Mouse (Mus musculus): ENCODE results near the gene Pla2g4e. TPM values are rescaled to one million over a fixed set of nuclear protein-coding genes. Genes with fewer than 3 reads are reported as not detected.
"Not testable (repeated sequence)": the region's sequence is repeated elsewhere in the genome, so short reads cannot be mapped to it uniquely, and the experiment has no call there.

Gene Pla2g4e
- polyA plus RNA-seq, 1 experiment from 2014 or later, result 0.37 TPM

GRCm38 (mm10) chr2:120265523-120265922 is 20.4 kb upstream of the Pla2g4e start:
- Histone ChIP-seq H3K27me3 (no peaks in the 10 kb centered on the region), H3K27ac (no peak overlapping the region), H3K9ac (no peak overlapping the region), H3K4me2 (no peak overlapping the region), H3K4me1 (no peaks in the 10 kb centered on the region), H3K4me3 (no peak overlapping the region), H3K9me3 (no peaks in the 10 kb centered on the region), H3K36me3 (no peaks in the 10 kb centered on the region)
- WGBS, result 67% methylated on average over 6 of the region's 6 CpGs
- no peak for ATAC-seq (ENCODE audit: borderline replicate concordance, extremely low read depth, low FRiP score, low TSS enrichment)

- Histone ChIP-seq H3K27me3 (no peaks in the 10 kb centered on the region), H3K27ac (no peak overlapping the region), H3K36me3 (no peaks in the 10 kb centered on the region), H3K4me3 (no peak overlapping the region), H3K9ac (no peak overlapping the region), H3K4me1 (no peaks in the 10 kb centered on the region), H3K4me2 (no peak overlapping the region), H3K9me3 (no peaks in the 10 kb centered on the region)
- WGBS, result 56% methylated on average over 10 of the region's 10 CpGs
- no peak for ATAC-seq (ENCODE audit: borderline replicate concordance, extremely low read depth, low FRiP score, low TSS enrichment)
Measured at GRCm38 (mm10) chr2:120264858-120265257, 19.7 kb upstream of the Pla2g4e start.

DNA sequence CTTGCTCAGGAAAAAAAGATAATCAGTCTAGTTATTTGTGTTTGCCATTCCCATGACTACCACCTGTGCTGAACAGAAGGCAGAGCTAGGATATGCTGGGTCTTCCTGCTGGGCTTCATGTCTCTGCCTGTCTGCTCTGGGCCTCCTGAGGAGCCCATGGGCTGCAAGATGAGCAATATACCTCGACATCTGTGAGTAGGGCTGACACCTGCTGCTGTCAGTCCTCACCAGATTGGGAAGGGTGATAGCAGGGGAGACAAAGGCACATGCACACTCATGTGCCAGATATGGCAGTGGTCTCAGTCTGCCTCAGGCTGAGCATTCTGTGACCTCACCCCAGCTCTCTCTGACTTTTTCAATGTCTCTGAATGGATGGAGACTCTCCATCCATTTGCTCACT is 17.7 kb upstream of the Pla2g4e start:
- WGBS, result 14% methylated on average over 1 of the region's 1 CpGs
- no peaks in the 10 kb centered on the region for H3K9me3 ChIP-seq
- no peak overlapping the region for H3K4me2 ChIP-seq
- ATAC-seq (ENCODE audit: borderline replicate concordance, extremely low read depth, low FRiP score, low TSS enrichment), result no peak
- no peak overlapping the region for H3K9ac ChIP-seq
- no peak overlapping the region for H3K27ac ChIP-seq
- H3K36me3 ChIP-seq, result no peaks in the 10 kb centered on the region
- H3K27me3 ChIP-seq, result no peaks in the 10 kb centered on the region
- no peaks in the 10 kb centered on the region for H3K4me1 ChIP-seq
- no peak overlapping the region for H3K4me3 ChIP-seq

DNA sequence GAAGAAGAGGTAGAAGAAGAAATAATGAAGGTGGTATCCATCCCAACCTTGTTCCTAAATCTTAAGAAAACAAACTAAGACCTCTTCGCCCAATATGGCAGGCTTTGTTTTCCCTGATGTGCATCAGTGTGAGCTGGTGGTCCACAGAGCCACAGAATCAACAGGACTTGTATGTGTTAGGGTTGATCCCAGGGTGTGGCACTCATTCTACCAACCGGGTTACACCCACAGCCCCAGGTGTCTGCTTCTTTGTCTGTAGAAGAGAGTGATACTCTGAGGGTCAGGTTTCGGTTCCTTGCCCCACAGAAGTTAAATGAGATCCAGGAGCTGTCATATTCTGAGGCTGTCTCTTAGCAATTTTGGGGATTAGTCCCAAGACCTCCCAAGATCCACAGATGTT is 16.2 kb upstream of the Pla2g4e start:
- H3K9me3 ChIP-seq, result no peaks in the 10 kb centered on the region
- 67% methylated on average over 3 of the region's 3 CpGs for WGBS
- no peak for ATAC-seq (ENCODE audit: borderline replicate concordance, extremely low read depth, low FRiP score, low TSS enrichment)
- no peak overlapping the region for H3K4me2 ChIP-seq
- H3K36me3 ChIP-seq, result no peaks in the 10 kb centered on the region
- H3K4me3 ChIP-seq, result no peak overlapping the region
- no peaks in the 10 kb centered on the region for H3K4me1 ChIP-seq
- H3K27ac ChIP-seq, result no peak overlapping the region
- no peaks in the 10 kb centered on the region for H3K27me3 ChIP-seq
- no peak overlapping the region for H3K9ac ChIP-seq

- ATAC-seq (ENCODE audit: borderline replicate concordance, extremely low read depth, low FRiP score, low TSS enrichment), result no peak
- no peaks in the 10 kb centered on the region for H3K9me3 ChIP-seq
- no peak overlapping the region for H3K27ac ChIP-seq
- no peak overlapping the region for H3K4me2 ChIP-seq
- no peaks in the 10 kb centered on the region for H3K36me3 ChIP-seq
- no peaks in the 10 kb centered on the region for H3K4me1 ChIP-seq
- H3K4me3 ChIP-seq, result no peak overlapping the region
- H3K9ac ChIP-seq, result no peak overlapping the region
- no peaks in the 10 kb centered on the region for H3K27me3 ChIP-seq
Measured at GRCm38 (mm10) chr2:120256259-120256658, 11.1 kb upstream of the Pla2g4e start.

- H3K9me3 ChIP-seq, result no peaks in the 10 kb centered on the region
- H3K4me3 ChIP-seq, result no peak overlapping the region
- no peaks in the 10 kb centered on the region for H3K36me3 ChIP-seq
- H3K27me3 ChIP-seq, result no peaks in the 10 kb centered on the region
- ATAC-seq (ENCODE audit: borderline replicate concordance, extremely low read depth, low FRiP score, low TSS enrichment), result no peak
- H3K9ac ChIP-seq, result no peak overlapping the region
- no peak overlapping the region for H3K27ac ChIP-seq
- no peak overlapping the region for H3K4me2 ChIP-seq
- H3K4me1 ChIP-seq, result no peaks in the 10 kb centered on the region
- WGBS, result 89% methylated on average over 6 of the region's 6 CpGs
Measured at GRCm38 (mm10) chr2:120252644-120253043, 7.5 kb upstream of the Pla2g4e start.

- Histone ChIP-seq H3K27me3 (peaks cover 13% of the 10 kb centered on the region; the same call in 1 of the 2 replicates), H3K36me3 (no peaks in the 10 kb centered on the region), H3K4me1 (0 out of 2 replicates have a peak, but pooled peaks cover 2% of the 10 kb centered on the region), H3K9me3 (no peaks in the 10 kb centered on the region), H3K4me3 (peak overlapping the region; percentile 27), H3K4me2 (peak overlapping the region; percentile 60), H3K9ac (no peak overlapping the region), H3K27ac (no peak overlapping the region)
- peak; percentile 35; the same call in 1 of the 2 replicates for ATAC-seq (ENCODE audit: borderline replicate concordance, extremely low read depth, low FRiP score, low TSS enrichment)
- WGBS, result 17% methylated on average over 9 of the region's 9 CpGs
Measured at GRCm38 (mm10) chr2:120245421-120246016, 384 bp upstream of the Pla2g4e start.

GRCm38 (mm10) chr2:120243995-120244394 is 1.1 kb downstream of the Pla2g4e start:
- 88% methylated on average over 2 of the region's 2 CpGs for WGBS
- Histone ChIP-seq H3K4me2 (no peak overlapping the region), H3K36me3 (no peaks in the 10 kb centered on the region), H3K27me3 (peaks cover 13% of the 10 kb centered on the region; the same call in 1 of the 2 replicates), H3K27ac (no peak overlapping the region), H3K4me1 (0 out of 2 replicates have a peak, but pooled peaks cover 2% of the 10 kb centered on the region), H3K9ac (no peak overlapping the region), H3K9me3 (no peaks in the 10 kb centered on the region), H3K4me3 (no peak overlapping the region)
- ATAC-seq (ENCODE audit: borderline replicate concordance, extremely low read depth, low FRiP score, low TSS enrichment), result no peak

DNA sequence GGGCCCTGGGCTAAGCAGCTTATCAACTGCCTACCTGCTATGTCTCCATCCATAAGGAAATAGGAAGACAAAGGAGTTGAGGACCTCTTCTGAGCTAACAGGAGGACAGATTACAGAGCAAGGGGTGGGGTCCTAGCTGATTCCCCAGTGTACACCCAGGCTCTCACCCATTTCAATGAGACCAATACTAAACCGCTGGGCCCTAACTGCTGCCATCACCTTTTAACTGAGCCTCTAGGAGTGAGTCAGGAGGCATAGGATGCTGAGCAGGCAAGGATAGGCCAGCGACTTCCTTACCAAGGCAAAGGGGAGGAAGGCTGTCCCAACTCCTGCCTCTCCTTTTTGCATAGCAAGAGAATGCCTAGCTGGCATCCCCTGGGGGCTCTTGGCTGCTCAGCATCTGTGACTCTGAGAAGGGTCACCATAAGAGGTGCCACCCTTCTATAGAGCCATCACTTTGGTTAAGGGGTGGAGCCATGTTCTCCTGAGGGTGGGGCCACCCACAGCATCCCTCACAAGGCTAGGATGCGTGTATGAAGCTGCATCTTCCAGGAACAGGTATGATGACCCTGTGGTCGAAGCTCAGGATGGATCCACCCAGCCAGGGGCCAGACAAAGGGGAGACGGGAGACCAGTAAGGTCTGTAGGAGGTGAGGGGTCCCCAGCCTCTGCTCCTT is 2.2 kb downstream of the Pla2g4e start:
- H3K4me1 ChIP-seq, result 0 out of 2 replicates have a peak, but pooled peaks cover 2% of the 10 kb centered on the region
- H3K9me3 ChIP-seq, result no peaks in the 10 kb centered on the region
- H3K4me2 ChIP-seq, result no peak overlapping the region
- no peaks in the 10 kb centered on the region for H3K36me3 ChIP-seq
- peaks cover 13% of the 10 kb centered on the region; the same call in 1 of the 2 replicates for H3K27me3 ChIP-seq
- H3K4me3 ChIP-seq, result no peak overlapping the region
- no peak for ATAC-seq (ENCODE audit: borderline replicate concordance, extremely low read depth, low FRiP score, low TSS enrichment)
- H3K27ac ChIP-seq, result no peak overlapping the region
- H3K9ac ChIP-seq, result no peak overlapping the region
- 68% methylated on average over 5 of the region's 5 CpGs for WGBS

DNA sequence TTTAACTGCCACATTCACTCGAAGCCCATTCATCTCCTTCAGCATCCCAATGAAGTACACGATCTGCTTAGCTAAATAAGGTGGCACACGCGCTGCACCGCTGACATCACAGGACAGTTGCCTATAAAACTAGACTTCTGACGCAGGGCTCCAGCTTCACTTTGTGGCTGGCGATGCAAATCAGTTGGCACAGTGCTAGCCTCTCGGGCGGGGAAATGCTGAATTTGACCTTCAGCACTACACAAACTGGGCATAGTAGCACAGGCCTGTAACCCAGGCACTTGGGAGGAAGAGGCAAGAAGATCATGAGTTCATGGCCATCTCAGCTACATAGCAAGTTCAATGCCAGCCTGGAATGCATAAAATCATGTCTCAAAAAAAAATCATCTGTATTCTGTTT is 6.4 kb downstream of the Pla2g4e start:
- WGBS, result 78% methylated on average over 9 of the region's 9 CpGs
- not testable (repeated sequence) for ATAC-seq (ENCODE audit: borderline replicate concordance, extremely low read depth, low FRiP score, low TSS enrichment); H3K27ac ChIP-seq; H3K36me3 ChIP-seq; H3K9ac ChIP-seq; H3K27me3 ChIP-seq; H3K4me3 ChIP-seq; H3K4me1 ChIP-seq; H3K4me2 ChIP-seq; H3K9me3 ChIP-seq

DNA sequence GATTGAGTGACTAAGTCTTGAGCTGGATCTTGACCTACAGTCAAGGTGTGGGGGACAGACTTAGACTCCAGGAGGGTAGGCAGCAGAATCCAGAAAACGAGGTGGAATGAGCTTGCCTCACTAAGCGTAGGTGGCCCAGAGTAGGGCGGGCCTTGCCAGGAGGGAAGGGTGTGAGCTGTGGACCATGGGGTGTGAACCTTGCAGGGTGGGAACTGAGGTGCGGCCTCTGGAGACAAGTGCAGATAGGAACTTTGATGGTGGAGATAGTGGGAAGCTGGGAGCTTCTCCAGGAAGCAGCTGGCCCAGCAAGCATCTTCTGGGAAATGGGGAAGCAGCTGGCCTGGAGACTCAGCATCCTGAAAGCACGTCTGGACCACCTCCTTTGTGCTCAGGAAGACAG is 7.4 kb downstream of the Pla2g4e start:
- ATAC-seq (ENCODE audit: borderline replicate concordance, extremely low read depth, low FRiP score, low TSS enrichment), result no peak
- Histone ChIP-seq H3K9me3 (no peaks in the 10 kb centered on the region), H3K4me2 (no peak overlapping the region), H3K9ac (no peak overlapping the region), H3K36me3 (no peaks in the 10 kb centered on the region), H3K4me1 (no peaks in the 10 kb centered on the region), H3K27ac (no peak overlapping the region), H3K4me3 (no peak overlapping the region), H3K27me3 (no peaks in the 10 kb centered on the region)
- WGBS, result 68% methylated on average over 5 of the region's 5 CpGs

GRCm38 (mm10) chr2:120235947-120236640 is 9.0 kb downstream of the Pla2g4e start:
- Histone ChIP-seq H3K4me1 (no peaks in the 10 kb centered on the region), H3K36me3 (no peaks in the 10 kb centered on the region), H3K27ac (no peak overlapping the region), H3K9me3 (no peaks in the 10 kb centered on the region), H3K9ac (no peak overlapping the region), H3K4me3 (no peak overlapping the region), H3K4me2 (no peak overlapping the region), H3K27me3 (no peaks in the 10 kb centered on the region)
- WGBS, result 84% methylated on average over 3 of the region's 3 CpGs
- ATAC-seq (ENCODE audit: borderline replicate concordance, extremely low read depth, low FRiP score, low TSS enrichment), result no peak
